Mouse (Mus musculus) erythroblast, embryonic 14.5 days (primary cell): ENCODE results near the gene Chpf2.

ENCODE experiments used
- GATA1 ChIP-seq: IDR thresholded peaks from 2 replicates; pipeline ENCODE4 v1.6.1; 2012; ENCODE audit warnings: low read length, inconsistent platforms, mixed read lengths
- TAL1 ChIP-seq: IDR thresholded peaks from 3 replicates; pipeline ENCODE4 v1.6.1; 2012; ENCODE audit warnings: low read length, inconsistent platforms, mixed read lengths

GRCm38 (mm10) chr5:24629712-24630111, 43.2 kb downstream of the Chpf2 start:
- TF ChIP-seq GATA1, result no peak
- TF ChIP-seq TAL1, result no peak
